Mouse (Mus musculus) liver, embryonic 11.5 days (tissue): ENCODE data around the gene Gm7954. TPM values are rescaled to one million over a fixed set of nuclear protein-coding genes. Genes with fewer than 3 reads are reported as not detected.
"Not testable (repeated sequence)": the region's sequence is repeated elsewhere in the genome, so short reads cannot be mapped to it uniquely, and the experiment has no call there.

Experiments
- ATAC-seq: fragments of 200-750 bp; cut with Nextera tagmentation; replicated peaks from 2 replicates; pipeline ENCODE4 v1.8.0; 2017; ENCODE audit warnings: moderate number of reproducible peaks, mild to moderate bottlenecking, moderate TSS enrichment, moderate library complexity; ENCODE audit not compliant: low FRiP score
- DNase-seq: peaks from one replicate; pipeline ENCODE4 v3.0.0-alpha.2; 2017; ENCODE audit warnings: low spot score
- H3K27ac ChIP-seq: fragments of 300-500 bp; sonication (generic); 2 replicates; pipeline ENCODE4 v1.5.1; 2014; ENCODE audit warnings: mild to moderate bottlenecking, low read depth, low read length, control low read depth
- H3K27me3 ChIP-seq: fragments of 300-500 bp; sonication (generic); replicated peaks from 2 replicates; pipeline ENCODE4 v1.6.1; 2014; ENCODE audit warnings: low read length, mixed read lengths; ENCODE audit not compliant: control insufficient read depth, insufficient read depth
- H3K36me3 ChIP-seq: fragments of 300-500 bp; sonication (generic); 2 replicates; pipeline ENCODE4 v1.6.1; 2014; ENCODE audit warnings: mild to moderate bottlenecking, low read length, moderate library complexity, mixed read lengths; ENCODE audit not compliant: control insufficient read depth, insufficient read depth
- H3K4me1 ChIP-seq: fragments of 300-500 bp; sonication (generic); replicated peaks from 2 replicates; pipeline ENCODE4 v1.6.1; 2014; ENCODE audit warnings: low read length, mixed read lengths; ENCODE audit not compliant: control insufficient read depth, insufficient read depth
- H3K4me2 ChIP-seq: fragments of 300-500 bp; sonication (generic); 2 replicates; pipeline ENCODE4 v1.6.1; 2014; ENCODE audit warnings: mild to moderate bottlenecking, control low read depth, moderate library complexity
- H3K4me3 ChIP-seq: fragments of 300-500 bp; sonication (generic); 2 replicates; pipeline ENCODE4 v1.5.1; 2014; ENCODE audit warnings: low read depth, low read length, control low read depth
- H3K9ac ChIP-seq: fragments of 300-500 bp; sonication (generic); 2 replicates; pipeline ENCODE4 v1.6.1; 2014; ENCODE audit warnings: low read depth, low read length, control low read depth
- H3K9me3 ChIP-seq: fragments of 300-500 bp; sonication (generic); 2 replicates; pipeline ENCODE4 v1.6.1; 2016; ENCODE audit warnings: low read length, inconsistent platforms, mixed read lengths; ENCODE audit not compliant: control insufficient read depth
- WGBS: fragments of 180-500 bp; shearing (Covaris S2); extraction: QIAGEN DNeasy Blood & Tissue Kit; methylation state at CpG from one replicate; pipeline ENCODE4 v1.1.7; 2014; 5-methylcytosine and 5-hydroxymethylcytosine counted together
- polyA plus RNA-seq: library from polyadenylated mRNA; unstranded; fragments of >200 nt; fragmentation: Nextera tagmentation; extraction: Ambion mirVana; gene quantifications from 2 replicates; pipeline ENCODE4 v1.2.1, GENCODE M21; 2014

Gene Gm7954
- polyA plus RNA-seq = not detected in 2 replicates

GRCm38 (mm10) chr14:41453418-41453817 lies at the start of gene Gm7954:
Gm7954 (minus strand) TSS chr14:41453518.
- no CpG with 5 or more reads among the region's 2 CpGs for WGBS
- DNase-seq, H3K4me2 ChIP-seq, H3K4me1 ChIP-seq, ATAC-seq, H3K9me3 ChIP-seq, H3K27ac ChIP-seq, H3K27me3 ChIP-seq, H3K9ac ChIP-seq, H3K36me3 ChIP-seq, H3K4me3 ChIP-seq: not testable (repeated sequence)

DNA sequence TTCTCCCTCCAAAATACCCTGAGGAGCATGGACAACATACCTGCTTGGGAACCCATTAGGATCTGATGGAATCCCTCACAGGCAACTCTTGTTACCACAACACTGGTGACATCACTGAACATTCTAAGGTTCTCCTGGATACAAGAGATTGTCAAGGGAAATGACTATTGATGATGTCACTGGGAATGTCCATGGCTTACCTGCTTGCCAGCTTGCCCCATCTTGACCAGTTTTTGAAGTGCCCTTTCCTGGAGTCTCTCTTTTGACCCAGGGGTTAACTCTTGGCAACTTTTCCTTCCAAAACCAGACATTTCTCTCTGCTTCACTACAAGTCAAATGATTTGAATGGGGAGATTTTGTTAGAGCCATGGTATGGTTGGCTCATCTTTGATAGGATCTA lies 36.1 kb upstream of the Gm7954 start, which contains the start of gene Gm3486:
Gene Gm3486, minus strand, starts transcription at position 101 of the 400 bp plus-strand sequence.
- ATAC-seq, H3K27ac ChIP-seq, H3K27me3 ChIP-seq, H3K9me3 ChIP-seq, H3K4me1 ChIP-seq, H3K4me2 ChIP-seq, H3K4me3 ChIP-seq, H3K36me3 ChIP-seq, H3K9ac ChIP-seq, DNase-seq: not testable (repeated sequence)

- not testable (repeated sequence) for H3K27ac ChIP-seq, ATAC-seq, H3K4me1 ChIP-seq, H3K9me3 ChIP-seq, H3K4me3 ChIP-seq, H3K27me3 ChIP-seq, H3K36me3 ChIP-seq, H3K9ac ChIP-seq
- peak overlapping the region; percentile 31 for H3K4me2 ChIP-seq
- 9% methylated on average over 11 of the region's 16 CpGs for WGBS
- peak; percentile 23 for DNase-seq
Observed at GRCm38 (mm10) chr14:41425393-41426075, 27.8 kb downstream of the Gm7954 start.

DNA sequence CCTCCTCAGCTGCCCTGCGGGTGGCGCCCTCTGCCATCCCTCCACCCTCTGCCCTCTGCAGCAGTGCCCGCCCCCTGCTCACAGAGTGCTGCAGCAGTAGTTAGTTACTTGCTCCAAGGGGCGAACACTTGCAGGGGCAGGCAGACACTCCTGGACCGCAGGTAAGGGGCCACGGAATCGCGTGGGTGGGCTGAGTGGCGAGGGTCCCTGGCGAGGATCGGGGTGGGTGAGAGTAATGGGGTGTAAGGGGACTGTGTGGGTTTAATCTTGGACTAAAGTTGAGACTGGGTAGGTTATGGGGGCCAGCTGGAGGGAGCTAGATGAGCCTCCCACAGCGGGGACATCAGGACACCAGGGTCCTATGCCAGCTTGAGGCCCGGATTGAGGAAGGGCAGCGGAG lies 28.6 kb downstream of the Gm7954 start:
- not testable (repeated sequence) for DNase-seq, H3K27me3 ChIP-seq, H3K4me1 ChIP-seq, H3K9me3 ChIP-seq, H3K36me3 ChIP-seq, H3K9ac ChIP-seq, H3K27ac ChIP-seq, ATAC-seq, H3K4me3 ChIP-seq, H3K4me2 ChIP-seq
- WGBS = 20% methylated on average over 13 of the region's 14 CpGs

- H3K4me2 ChIP-seq, H3K4me3 ChIP-seq, H3K36me3 ChIP-seq, DNase-seq, H3K27me3 ChIP-seq, ATAC-seq, H3K4me1 ChIP-seq, H3K27ac ChIP-seq, H3K9ac ChIP-seq, H3K9me3 ChIP-seq: not testable (repeated sequence)
- no CpG with 5 or more reads among the region's 2 CpGs for WGBS
Observed at GRCm38 (mm10) chr14:41408181-41408580, 45.1 kb downstream of the Gm7954 start, which contains the start of gene Gm6482. Gm6482 (minus strand) TSS chr14:41408281.

Other genes with a start within 250 kb of the Gm7954 start
- gene Gm2832, start 174.7 kb downstream of the Gm7954 start, polyA plus RNA-seq = 0.10 TPM in 1 of 2 replicates, not detected in the other
- gene Gm5798, start 104.9 kb downstream of the Gm7954 start, polyA plus RNA-seq = not detected in 2 replicates
- gene Gm7945, start 67.1 kb downstream of the Gm7954 start, polyA plus RNA-seq = not detected in 2 replicates
- gene Gm6482, start 45.2 kb downstream of the Gm7954 start, polyA plus RNA-seq = not detected in 2 replicates
- gene Gm3486, start 36.0 kb upstream of the Gm7954 start, polyA plus RNA-seq = not detected in 2 replicates
- gene Gm7970, start 102.1 kb upstream of the Gm7954 start, polyA plus RNA-seq = not detected in 2 replicates
- gene 1700049E17Rik2, start 119.7 kb upstream of the Gm7954 start, polyA plus RNA-seq = not detected in 2 replicates
- not detected in 2 replicates for gene Gm3072, start 171.1 kb upstream of the Gm7954 start, polyA plus RNA-seq
- gene Gm3676, start 193.0 kb upstream of the Gm7954 start, polyA plus RNA-seq = not detected in 2 replicates
- gene Gm8068, start 248.4 kb upstream of the Gm7954 start, polyA plus RNA-seq = not detected in 2 replicates